Comparison of ENCODE assay signal across 17 mouse cellular contexts in genomic region chr10:18188564-18188963, GRCm38 (mm10). TPM values are rescaled to one million over a fixed set of nuclear protein-coding genes. Genes with fewer than 3 reads are reported as not detected.
"Had no signal": no experiment of that assay in that cellular context is flagged by ENCODE, and none has a peak within 500 bp of the region (broad histone marks: within the 10 kb centered on the region; RNA-seq: fewer than 3 reads in every experiment).

No protein-coding gene starts in this region.

- ATAC-seq: forebrain, embryonic 16.5 days; hindbrain, embryonic 16.5 days; inflammation-experienced regulatory T-cells, adult 6 months; intestine, embryonic 15.5 days; intestine, postnatal 0 days had no signal

- DNase-seq: gastrocnemius, adult 2 months; gastrocnemius, postnatal 10 days; gastrocnemius, postnatal 25 days; heart, adult 18-20 months; heart, postnatal 10 days; heart, postnatal 4 days; kidney, adult 18-20 months; kidney, adult 8-10 months; kidney, postnatal 10 days; kidney, postnatal 4 days; liver had no signal

RNA-seq across cellular contexts. Expression of gene Ect2l, which starts 22.1 kb away (rescaled TPM):
- total RNA-seq: gastrocnemius, adult 2 months; gastrocnemius, postnatal 25 days; heart, adult 8-10 months; heart, postnatal 10 days; heart, postnatal 4 days had no signal
